Mouse (Mus musculus) CD8-positive naive resting alpha-beta T cell, adult 2 months (primary cell): ENCODE results near the gene Abca4.
"Not testable (repeated sequence)": the region's sequence is repeated elsewhere in the genome, so short reads cannot be mapped to it uniquely, and the experiment has no call there.

ENCODE experiments used
- DNase-seq, 2 experiments: peaks; one replicate each; pipeline ENCODE4 v3.0.0; 2022; ENCODE audit warnings: low read depth in 2 of 2, low spot score in 2 of 2

Gene Abca4

GRCm38 (mm10) chr3:122209511-122209910 lies 165.3 kb downstream of the Abca4 start:
- DNase-seq = no peak

GRCm38 (mm10) chr3:122210434-122210833 lies 166.2 kb downstream of the Abca4 start:
- DNase-seq = no peak

DNA sequence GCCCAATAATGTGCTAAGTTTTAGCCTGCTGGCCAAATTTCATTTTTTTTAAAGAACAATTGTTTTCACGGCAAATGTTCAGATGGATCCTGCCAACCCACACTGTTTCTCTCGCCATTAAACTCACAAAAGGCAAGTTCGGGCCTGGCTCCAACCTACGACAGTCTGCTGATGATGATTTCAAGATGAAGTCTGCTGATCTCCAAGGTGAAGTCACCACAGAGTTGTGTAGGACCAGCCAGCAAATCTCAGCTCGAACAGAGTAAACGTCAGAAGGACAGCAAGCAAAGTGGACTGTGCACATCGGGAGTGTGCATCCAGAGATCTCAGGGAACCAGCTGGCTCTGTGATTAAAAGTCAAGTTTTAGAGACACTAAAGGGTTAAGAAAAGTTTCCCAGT lies 166.6 kb downstream of the Abca4 start:
- no peak for DNase-seq

DNA sequence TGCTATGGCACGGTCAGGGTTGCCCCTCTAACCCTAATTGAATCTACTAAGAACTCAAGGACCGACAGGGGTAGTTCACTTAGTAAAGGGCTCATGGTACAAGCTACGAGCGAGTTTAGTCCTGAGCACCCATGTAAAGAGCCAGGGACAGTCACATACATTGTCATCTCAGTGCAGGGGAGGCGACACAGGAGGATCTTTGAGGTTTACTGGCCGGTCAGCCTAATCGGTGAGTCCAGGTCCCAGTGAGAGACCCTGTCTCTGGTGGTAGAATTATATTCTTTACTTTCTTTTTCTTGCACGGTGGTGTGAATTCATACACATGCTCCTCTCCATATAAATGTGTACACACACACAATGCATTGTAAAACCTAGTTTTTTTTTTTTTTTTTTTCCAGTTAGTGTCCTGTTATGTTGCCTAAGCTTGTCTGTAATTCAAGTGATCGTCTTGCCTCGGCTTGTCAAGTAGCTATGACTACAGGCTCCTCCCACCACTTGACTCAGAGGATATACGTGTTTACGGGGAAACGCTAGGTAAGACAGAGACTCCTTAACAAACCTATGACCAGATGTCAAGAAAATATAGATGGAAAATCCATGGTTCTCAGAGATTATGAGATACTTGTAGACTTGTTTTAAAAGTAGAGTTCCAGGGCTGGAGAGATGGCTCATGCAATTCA lies 167.3 kb downstream of the Abca4 start:
- no peak for DNase-seq

DNA sequence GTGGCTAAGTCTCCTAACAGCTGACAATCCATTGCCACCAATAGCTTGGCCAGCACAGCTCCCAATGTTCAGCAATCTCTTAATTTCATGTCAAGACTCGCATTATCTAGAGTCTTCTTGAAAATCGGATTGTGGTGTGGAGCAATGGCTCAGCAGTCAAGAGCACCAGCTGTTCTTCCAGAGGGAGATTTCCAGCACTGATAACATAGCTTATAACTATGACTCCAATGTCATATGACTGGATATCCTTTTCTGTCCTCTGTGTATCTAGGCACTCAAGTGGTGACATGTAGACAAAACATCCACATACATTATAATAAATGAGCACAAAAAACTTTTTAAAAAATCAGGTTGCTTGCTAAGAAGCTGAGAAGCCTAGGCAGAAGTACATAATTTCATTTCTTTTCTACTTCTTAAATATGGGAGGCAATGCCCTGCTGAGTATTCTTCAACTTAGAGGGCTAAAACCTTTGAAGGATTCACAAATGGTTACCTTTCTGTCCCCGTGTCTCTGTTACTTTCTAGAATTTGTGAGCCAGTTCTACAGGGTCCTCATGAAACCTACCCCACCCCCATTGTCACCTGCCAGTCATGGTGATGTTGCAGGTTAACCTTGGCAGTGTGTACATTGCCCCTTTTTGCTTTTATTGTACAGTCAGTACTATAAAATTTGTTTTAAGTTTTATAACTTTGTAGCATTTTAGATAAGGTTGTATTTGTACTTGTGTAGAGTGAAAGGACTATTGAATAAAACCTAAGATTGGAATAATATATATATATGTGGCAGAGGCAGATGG lies 177.2 kb downstream of the Abca4 start:
- DNase-seq = no peak

DNA sequence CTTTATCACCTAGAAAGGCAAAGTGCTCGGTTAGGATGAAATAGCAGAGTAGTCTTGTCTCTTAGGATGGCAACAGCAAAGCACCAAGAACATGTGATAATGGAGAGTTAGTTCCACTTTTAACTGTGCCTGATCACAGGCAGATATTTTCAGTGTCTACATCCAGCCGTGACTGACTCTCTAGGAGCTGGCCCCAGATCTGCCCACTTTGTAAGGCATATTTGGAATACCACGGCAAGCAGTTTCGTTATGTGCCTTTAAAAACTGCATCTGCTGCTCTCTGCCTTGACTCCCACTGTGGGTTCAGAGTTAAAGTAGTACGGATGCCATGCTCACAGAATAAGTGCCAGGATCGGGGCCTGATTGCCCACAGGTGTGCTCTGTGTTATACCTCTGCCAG lies 182.7 kb downstream of the Abca4 start:
- DNase-seq = not testable (repeated sequence)
